Mouse (Mus musculus) heart, postnatal 0 days (tissue): ENCODE data around the gene Wdr92.
A peak's percentile ranks its signal among the peaks of the same experiment; 100 is the strongest.

ENCODE experiments used
- CTCF ChIP-seq: IDR thresholded peaks from 2 replicates; pipeline ENCODE4 v1.5.1; 2016; ENCODE audit warnings: antibody characterized with exemption, control low read depth, low read depth
- EP300 ChIP-seq: IDR thresholded peaks from 2 replicates; pipeline ENCODE4 v1.6.1; 2016; ENCODE audit warnings: antibody characterized with exemption, low read depth

GRCm38 (mm10) chr11:17279959-17280358, 98.1 kb downstream of the Wdr92 start:
- TF ChIP-seq CTCF (peak; percentile 92), EP300 (no peak)
